Mouse (Mus musculus) right cerebral cortex, postnatal 10 days (tissue): Measurements from ENCODE around the gene Cdca4.
A peak's percentile ranks its signal among the peaks of the same experiment; 100 is the strongest.

Experiments
- DNase-seq, 2 experiments: peaks; one replicate each; pipeline ENCODE4 v3.0.0; 2021; ENCODE audit warnings: low spot score in 2 of 2

Gene Cdca4

DNA sequence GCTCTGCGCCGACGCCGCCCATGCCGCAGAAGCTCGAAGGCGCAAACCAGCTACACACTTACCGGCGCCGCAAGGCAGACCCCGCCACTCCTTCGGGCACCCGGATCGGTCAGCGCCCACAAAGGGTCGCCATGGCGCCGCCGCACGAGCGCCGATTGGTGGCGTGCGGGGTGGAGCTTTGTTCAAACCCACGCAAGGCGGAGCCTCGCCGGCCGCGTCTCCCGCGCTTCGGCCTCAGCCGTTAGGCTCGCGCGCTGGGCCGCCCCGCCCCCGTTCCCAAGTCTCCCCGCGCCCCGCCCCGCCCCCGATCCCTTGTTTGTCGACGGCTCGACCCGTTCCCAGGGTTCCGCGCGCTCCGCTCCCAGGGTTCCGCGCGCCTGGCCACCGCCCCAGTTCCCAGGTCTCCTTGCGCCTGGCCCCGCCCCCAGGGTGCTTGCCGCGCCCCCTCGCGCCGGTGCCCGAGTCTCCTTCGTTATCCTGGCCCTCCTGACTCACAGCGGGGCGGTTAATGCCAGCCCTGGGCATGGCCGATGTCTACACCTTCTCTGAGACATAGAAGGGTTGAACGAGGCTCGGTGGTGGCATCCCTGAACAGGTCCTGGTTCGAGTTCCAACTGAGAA is at the start of gene Cdca4:
Gene Cdca4 (minus strand): TSS at position 180 of the 621 bp plus-strand sequence.
- DNase-seq: peak; percentile 98 to 99

GRCm38 (mm10) chr12:112877607-112878020 is 48.4 kb upstream of the Cdca4 start:
- DNase-seq: no peak

DNA sequence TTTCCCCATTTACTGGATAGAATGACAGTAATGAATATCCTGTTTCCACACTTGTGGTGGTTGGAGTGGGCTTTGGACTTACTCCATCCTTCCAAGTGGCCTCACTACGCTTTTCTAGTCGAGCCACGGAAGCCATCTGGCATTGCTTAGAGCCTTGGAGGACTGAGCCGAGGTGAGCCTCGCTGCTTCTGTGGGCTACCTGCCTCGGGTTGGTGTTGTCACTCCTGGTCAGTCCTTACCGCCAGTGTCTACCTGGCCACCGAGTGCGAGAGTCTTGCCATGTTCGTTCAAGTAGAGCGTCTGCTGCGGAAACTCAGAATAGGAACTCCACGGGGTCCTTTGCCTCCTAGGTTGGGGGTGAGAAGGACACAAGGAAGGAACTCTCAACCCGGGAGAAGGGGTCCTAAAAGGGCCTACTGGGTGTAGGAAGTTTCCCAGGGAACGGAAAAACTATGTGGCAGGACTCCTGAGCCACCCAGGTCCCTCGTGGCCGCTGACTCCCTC is 47.9 kb upstream of the Cdca4 start:
- DNase-seq: no peak

- no peak for DNase-seq
Observed at GRCm38 (mm10) chr12:112876332-112877072, 47.3 kb upstream of the Cdca4 start.

GRCm38 (mm10) chr12:112875225-112876013 is 46.2 kb upstream of the Cdca4 start:
- DNase-seq: peak; percentile 86 to 92

GRCm38 (mm10) chr12:112874199-112874598 is 45.0 kb upstream of the Cdca4 start:
- DNase-seq: no peak

DNA sequence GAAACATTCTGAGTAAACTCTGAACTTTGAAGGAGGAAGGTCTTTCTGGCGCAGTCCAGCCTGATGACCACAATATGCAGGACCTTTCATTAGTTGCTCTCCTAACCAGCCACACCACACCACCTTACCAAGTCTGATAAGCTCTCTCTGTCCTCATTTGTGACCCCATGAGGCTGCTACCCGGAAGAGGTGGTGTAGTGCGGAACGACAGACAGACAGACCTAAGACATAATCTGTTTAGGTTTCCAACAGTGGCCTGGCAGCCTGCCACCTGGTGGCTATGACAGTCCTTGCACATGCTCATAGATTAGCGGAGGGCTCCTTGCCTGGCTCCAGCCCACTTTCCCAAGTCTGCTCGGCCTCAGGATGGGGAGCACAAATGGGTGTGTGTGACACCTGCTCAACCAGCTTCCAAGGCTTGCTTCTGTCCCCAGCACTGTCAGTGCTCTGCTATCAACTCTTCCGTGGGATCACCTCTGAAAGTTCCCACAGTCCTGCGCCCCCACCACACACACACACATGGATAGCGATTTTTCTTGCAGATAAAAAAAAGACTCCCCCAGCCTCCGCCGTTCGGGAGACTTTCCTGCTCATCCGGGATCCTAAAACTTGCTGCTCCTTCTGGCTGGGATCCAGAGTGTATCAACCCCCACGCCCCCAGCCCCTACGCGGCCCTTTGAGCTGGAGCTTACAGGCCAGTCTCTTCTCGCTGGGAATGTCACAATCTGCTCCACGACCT is 44.4 kb upstream of the Cdca4 start:
- peak; percentile 72 to 80 for DNase-seq

DNA sequence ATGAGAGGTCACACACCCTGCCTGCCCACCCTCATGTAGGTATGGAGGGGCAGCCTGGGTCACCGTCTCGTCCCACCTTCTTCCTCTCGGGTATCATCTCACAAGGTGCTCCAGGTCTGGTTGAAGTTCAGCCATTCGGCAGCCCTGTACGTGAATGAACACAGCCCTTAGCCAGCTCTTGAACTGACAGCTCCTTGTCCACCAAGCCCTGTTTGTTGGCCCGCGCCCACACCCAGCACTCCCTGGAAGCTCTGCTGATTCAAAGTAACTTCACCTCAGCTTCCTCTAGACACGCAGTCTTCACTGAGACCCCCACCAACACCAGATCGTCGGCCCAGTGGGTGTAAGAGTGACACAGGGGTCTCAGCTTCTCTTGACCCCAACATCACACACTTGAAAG is 43.8 kb upstream of the Cdca4 start:
- no peak for DNase-seq

GRCm38 (mm10) chr12:112871272-112871671 is 42.0 kb upstream of the Cdca4 start:
- DNase-seq: no peak

DNA sequence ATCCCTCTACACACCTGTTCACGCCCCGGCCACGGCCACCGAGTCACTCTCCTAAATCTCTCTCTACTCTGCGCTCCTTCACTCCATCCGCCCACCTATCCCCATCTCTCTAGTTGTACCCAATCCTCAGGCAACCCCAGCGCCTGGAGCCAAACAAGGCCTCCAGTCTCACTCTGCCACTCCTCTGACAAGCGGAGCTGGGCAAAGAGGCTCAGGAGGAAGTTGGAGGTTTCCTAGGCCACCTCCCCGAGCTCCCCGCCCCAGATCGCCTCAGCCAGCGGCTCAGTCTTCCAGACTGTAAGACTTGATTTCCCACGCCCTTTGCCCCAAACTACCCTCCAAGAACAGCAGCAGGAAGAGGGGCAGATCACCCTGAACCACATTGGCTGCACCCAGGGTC is 41.6 kb upstream of the Cdca4 start:
- DNase-seq: no peak

DNA sequence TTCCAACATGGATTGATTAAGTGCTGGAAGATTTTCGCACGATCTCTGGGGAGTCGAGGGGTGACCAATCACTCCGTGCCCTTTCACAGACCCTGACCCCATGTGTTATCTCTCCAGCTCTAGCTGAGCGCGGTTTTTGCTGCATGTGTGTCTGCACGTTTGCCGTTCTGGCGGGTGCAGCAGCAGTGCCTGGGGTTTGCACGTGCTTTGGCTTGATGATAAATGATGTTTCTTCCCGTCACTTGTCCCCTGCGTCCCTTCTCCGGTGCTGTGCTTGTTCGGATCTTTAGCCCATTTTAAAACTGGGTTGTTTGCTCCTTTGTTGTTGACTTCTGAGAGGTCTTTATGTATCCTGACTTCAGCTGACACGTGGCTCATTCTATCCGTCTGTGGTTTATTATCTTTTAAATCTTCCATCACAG is 40.6 kb upstream of the Cdca4 start:
- DNase-seq: no peak

GRCm38 (mm10) chr12:112868178-112869087 is 39.2 kb upstream of the Cdca4 start, which contains the start of gene Gpr132:
Gene Gpr132 (minus strand): TSS chr12:112868228.
- DNase-seq: no peak

- DNase-seq: no peak
Observed at GRCm38 (mm10) chr12:112867106-112867674, 38.0 kb upstream of the Cdca4 start.

DNA sequence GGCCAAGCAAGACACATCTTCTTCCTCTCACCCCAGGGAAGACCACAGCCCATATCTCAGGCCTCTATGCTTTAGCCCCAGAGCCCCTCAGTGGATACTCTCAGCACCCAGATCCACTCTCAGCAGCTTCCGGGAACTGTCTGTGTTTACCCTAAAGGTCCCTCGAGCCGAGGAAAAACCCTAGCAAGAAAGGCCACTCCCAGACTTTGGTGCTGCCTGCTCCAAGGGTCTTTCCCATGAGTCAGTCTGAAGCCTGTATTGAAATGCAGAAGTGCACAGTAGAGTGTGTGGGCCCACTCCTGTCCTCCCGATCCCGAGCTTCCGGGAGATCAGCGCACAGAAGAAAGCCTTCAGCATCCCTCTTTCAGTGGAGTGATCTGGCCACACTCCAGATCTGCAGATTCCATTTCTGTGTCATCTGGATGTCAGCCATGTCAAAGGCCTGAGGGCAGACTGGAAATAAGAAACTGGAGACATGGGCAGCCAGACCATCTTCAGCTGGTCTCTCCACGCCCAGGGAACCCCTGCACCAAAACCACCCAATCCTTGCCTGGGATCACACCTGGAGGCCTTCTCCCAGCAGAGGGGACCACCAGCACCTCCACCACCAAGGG is 37.4 kb upstream of the Cdca4 start:
- no peak for DNase-seq

DNA sequence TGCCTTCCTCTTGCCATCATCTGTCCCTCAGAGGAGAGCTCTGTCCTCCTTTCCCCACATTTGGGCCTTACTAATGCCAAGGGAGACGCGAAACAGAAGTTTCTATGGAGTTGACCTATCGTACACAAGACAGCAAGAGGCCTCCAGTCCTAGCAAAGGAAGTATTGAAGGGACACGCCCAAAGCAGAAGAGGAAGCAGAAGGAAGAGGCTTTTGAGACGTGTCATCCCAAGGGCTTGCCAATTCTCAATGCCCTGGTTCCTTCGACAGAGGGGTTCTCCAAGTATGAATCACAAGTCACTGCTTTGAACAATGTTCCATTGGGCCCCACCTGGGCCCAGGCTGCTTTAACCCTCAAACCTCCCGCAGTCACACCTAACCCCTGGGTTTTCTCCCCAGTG is 35.6 kb upstream of the Cdca4 start:
- no peak for DNase-seq

GRCm38 (mm10) chr12:112861911-112862321 is 32.7 kb upstream of the Cdca4 start:
- DNase-seq: no peak

- no peak for DNase-seq
Observed at GRCm38 (mm10) chr12:112860765-112861164, 31.5 kb upstream of the Cdca4 start.

- DNase-seq: no peak
Observed at GRCm38 (mm10) chr12:112859930-112860329, 30.7 kb upstream of the Cdca4 start.

- no peak for DNase-seq
Observed at GRCm38 (mm10) chr12:112858581-112859336, 29.5 kb upstream of the Cdca4 start.
